Comparison of ENCODE assay signal across 23 mouse cellular contexts in the genomic region with DNA sequence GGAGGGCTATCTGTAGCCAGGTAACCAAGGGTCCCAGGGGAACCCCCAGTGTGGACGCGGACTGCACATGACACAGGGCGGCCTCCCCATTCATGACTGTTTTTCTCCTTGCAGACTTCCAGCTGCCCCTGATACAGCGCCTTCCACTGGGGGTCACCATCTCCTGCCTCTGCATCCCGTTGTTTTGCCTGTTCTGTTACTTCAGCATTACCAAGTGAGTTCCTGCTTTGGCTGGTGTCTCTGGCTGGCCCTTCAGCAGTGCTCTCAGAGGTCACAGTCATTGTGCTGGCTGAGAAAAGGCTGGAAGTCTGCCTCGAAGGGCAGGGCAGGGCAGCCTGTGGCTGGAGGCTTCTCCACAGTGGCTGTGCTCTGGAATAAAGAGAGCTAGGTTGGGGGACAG. TPM values are rescaled to one million over a fixed set of nuclear protein-coding genes. Genes with fewer than 3 reads are reported as not detected.
DNase-seq lines count a peak whose midpoint lies in the region; ATAC-seq lines count a peak whose summit lies in the region.
"Had no signal": no experiment of that assay in that cellular context is flagged by ENCODE, and none has a peak within 500 bp of the region (broad histone marks: within the 10 kb centered on the region; RNA-seq: fewer than 3 reads in every experiment).

No protein-coding gene starts in this region.

- no peak for ATAC-seq in hindbrain, embryonic 13.5 days (ENCODE audit: low FRiP score)
- ATAC-seq in hindbrain, embryonic 12.5 days (ENCODE audit: low FRiP score), result no peak
- ATAC-seq: inflammation-experienced regulatory T-cells, adult 6 months had no signal

- H3K9ac ChIP-seq in hindbrain, embryonic 13.5 days, result no peak overlapping the region
- no peak overlapping the region for H3K9ac ChIP-seq in hindbrain, embryonic 12.5 days
- H3K9ac ChIP-seq: embryonic facial prominence, embryonic 12.5 days; liver, embryonic 13.5 days; lung, embryonic 15.5 days; neural tube, embryonic 12.5 days had no signal

- H3K4me3 ChIP-seq in hindbrain, embryonic 13.5 days, result no peak overlapping the region
- no peak overlapping the region for H3K4me3 ChIP-seq in hindbrain, embryonic 12.5 days
- H3K4me3 ChIP-seq: embryonic facial prominence, embryonic 12.5 days; layer of hippocampus, adult 2 months; liver, embryonic 13.5 days; lung, embryonic 15.5 days; neural tube, embryonic 12.5 days had no signal

- H3K4me1 ChIP-seq in hindbrain, embryonic 13.5 days (replicated peaks), result peaks cover 21% of the 10 kb centered on the region
- H3K4me1 ChIP-seq in hindbrain, embryonic 12.5 days, result 0 out of 2 replicates have a peak, but pooled peaks cover 6% of the 10 kb centered on the region

- no peak overlapping the region for H3K4me2 ChIP-seq in hindbrain, embryonic 13.5 days
- H3K4me2 ChIP-seq in hindbrain, embryonic 12.5 days (replicated peaks), result no peak overlapping the region
- H3K4me2 ChIP-seq: embryonic facial prominence, embryonic 12.5 days; liver, embryonic 13.5 days; lung, embryonic 15.5 days; neural tube, embryonic 12.5 days had no signal

- no peaks in the 10 kb centered on the region for H3K36me3 ChIP-seq in hindbrain, embryonic 13.5 days
- H3K36me3 ChIP-seq in hindbrain, embryonic 12.5 days, result no peaks in the 10 kb centered on the region
- H3K36me3 ChIP-seq: neural tube, embryonic 12.5 days had no signal

- 71% methylated on average over 6 of the region's 6 CpGs for WGBS in hindbrain, embryonic 13.5 days
- WGBS in hindbrain, embryonic 12.5 days, result 80% methylated on average over 6 of the region's 6 CpGs

- H3K27ac ChIP-seq in hindbrain, embryonic 13.5 days, result peak overlapping the region; percentile 64; the same call in 1 of the 2 replicates
- H3K27ac ChIP-seq in hindbrain, embryonic 12.5 days, result no peak overlapping the region
- H3K27ac ChIP-seq: embryonic facial prominence, embryonic 12.5 days; layer of hippocampus, adult 2 months; liver, embryonic 13.5 days; lung, embryonic 15.5 days; neural tube, embryonic 12.5 days had no signal

- peak; percentile 54 for DNase-seq in adrenal gland, postnatal 10 days
- no peak for DNase-seq in adrenal gland, postnatal 36 days
- DNase-seq in lung, postnatal 36 days, result peak; percentile 56
- DNase-seq in lung, adult 18-20 months, result no peak
- peak; percentile 73 for DNase-seq in adipocyte (ENCODE audit: low spot score)
- no peak for DNase-seq in urinary bladder, adult 2 months (ENCODE audit: low spot score)
- DNase-seq: cerebellum, adult 2 months; cerebellum, postnatal 25 days; kidney, adult 18-20 months; kidney, postnatal 14 days; layer of hippocampus, postnatal 36 days; liver, embryonic 13.5 days; right cerebral cortex, postnatal 4 days; thymus, adult 18-20 months; thymus, postnatal 36 days had no signal

- H3K27me3 ChIP-seq in hindbrain, embryonic 13.5 days, result no peaks in the 10 kb centered on the region
- H3K27me3 ChIP-seq in hindbrain, embryonic 12.5 days, result no peaks in the 10 kb centered on the region
- H3K27me3 ChIP-seq: embryonic facial prominence, embryonic 12.5 days; liver, embryonic 13.5 days; lung, embryonic 15.5 days; neural tube, embryonic 12.5 days had no signal

- H3K9me3 ChIP-seq in hindbrain, embryonic 13.5 days, result no peaks in the 10 kb centered on the region
- no peaks in the 10 kb centered on the region for H3K9me3 ChIP-seq in hindbrain, embryonic 12.5 days (replicated peaks)
- H3K9me3 ChIP-seq: embryonic facial prominence, embryonic 12.5 days; liver, embryonic 13.5 days; lung, embryonic 15.5 days; neural tube, embryonic 12.5 days had no signal

RNA-seq across cellular contexts. Expression of a gene that starts 20.8 kb away (rescaled TPM):
- total RNA-seq in adrenal gland, postnatal 10 days (2021), result 10 to 100 TPM; 43.9 to 51.3 TPM
- total RNA-seq in adrenal gland, postnatal 36 days (2021), result 100 to 1,000 TPM in 1 of 2 experiments, 10 to 100 TPM in 1; 46.6 to 119 TPM
- polyA plus RNA-seq in hindbrain, embryonic 13.5 days (2015; fragmentation: Nextera tagmentation; extraction: Ambion mirVana), result 4.1 and 4.2 TPM in 2 replicates
- 5.4 and 7.3 TPM in 2 replicates for polyA plus RNA-seq in hindbrain, embryonic 12.5 days (2016; fragmentation: Nextera tagmentation; extraction: Ambion mirVana)
- polyA plus RNA-seq in urinary bladder, adult 2 months (2012; rRNA removed), result 22.0 and 22.1 TPM in 2 replicates

RNA-seq across cellular contexts. Expression of a gene that starts 30.5 kb away (rescaled TPM):
- 1 to 10 TPM; 2.2 to 2.5 TPM for total RNA-seq in adrenal gland, postnatal 10 days (2021)
- total RNA-seq in adrenal gland, postnatal 36 days (2021), result under 1 TPM; 0.43 to 0.56 TPM
- polyA plus RNA-seq in hindbrain, embryonic 13.5 days (2015; fragmentation: Nextera tagmentation; extraction: Ambion mirVana), result 0.69 and 0.82 TPM in 2 replicates
- polyA plus RNA-seq in hindbrain, embryonic 12.5 days (2016; fragmentation: Nextera tagmentation; extraction: Ambion mirVana), result 0.30 and 0.57 TPM in 2 replicates
- 1.6 and 2.3 TPM in 2 replicates for polyA plus RNA-seq in urinary bladder, adult 2 months (2012; rRNA removed)
- polyA plus RNA-seq: heart, embryonic 14.5 days had no signal

Comparison
In these comparisons a context has a peak if more than half of its experiments do, and no peak if none do; other contexts are left out.
1. DNase-seq: peak in adrenal gland, postnatal 10 days (single experiment), lung, postnatal 36 days (single experiment) and adipocyte (single experiment); none in adrenal gland, postnatal 36 days (0 of 2), lung, adult 18-20 months (0 of 2) and urinary bladder, adult 2 months (single experiment).